Mouse (Mus musculus) heart, postnatal 36 days (tissue): ENCODE results near the gene Cnpy3. TPM values are rescaled to one million over a fixed set of nuclear protein-coding genes. Genes with fewer than 3 reads are reported as not detected.
A peak's percentile ranks its signal among the peaks of the same experiment; 100 is the strongest.

Experiments used
- DNase-seq, 2 experiments: peaks; one replicate each; pipeline ENCODE4 v3.0.0; 2021 to 2022
- intact Hi-C: fragments of 180-260 bp; cut with DNase I; formaldehyde crosslinking; loops from one replicate; pipeline ENCODE4 v1.15.1; 2025
- total RNA-seq, 2 experiments: library from RNA; stranded (reverse); gene quantifications; 2 replicates each; pipeline ENCODE4 v1.2.3; 2021

Gene Cnpy3
- total RNA-seq, 2 experiments from 2014 or later, result 18.4 to 19.2 TPM

GRCm38 (mm10) chr17:46725273-46725672 lies 26.7 kb downstream of the Cnpy3 start:
- intact Hi-C loops, result loop anchor here (2.0 kb wide), 1 partner anchor 198 kb away; no protein-coding TSS in a partner anchor

GRCm38 (mm10) chr17:46724477-46725084 lies 27.4 kb downstream of the Cnpy3 start:
- intact Hi-C loops, result loop anchor here (2.0 kb wide), 1 partner anchor 198 kb away; no protein-coding TSS in a partner anchor
- no peak for DNase-seq

More at GRCm38 (mm10) chr17:46725273-46725672, 26.7 kb downstream of the Cnpy3 start:
- DNase-seq, result no peak

GRCm38 (mm10) chr17:46721077-46721476 lies 30.9 kb downstream of the Cnpy3 start:
- intact Hi-C loops, result no loop called here
- DNase-seq, result no peak

GRCm38 (mm10) chr17:46714756-46715481 lies 37.1 kb downstream of the Cnpy3 start:
- no peak for DNase-seq
- intact Hi-C loops, result loop anchor here (2.0 to 5.0 kb wide), 3 partner anchors 64 to 163 kb away; partner anchors contain the start of gene Cul7

- no peak for DNase-seq
- intact Hi-C loops, result loop anchor here (2.0 to 5.0 kb wide), 4 partner anchors 33 to 162 kb away; partner anchors contain the start of genes Cul7 and Klhdc3
Measured at GRCm38 (mm10) chr17:46713849-46714248, 38.2 kb downstream of the Cnpy3 start.

- no peak for DNase-seq
- intact Hi-C loops, result loop anchor here (2.0 to 5.0 kb wide), 2 partner anchors 32 to 160 kb away; partner anchors contain the start of gene Klhdc3
Measured at GRCm38 (mm10) chr17:46712442-46712841, 39.6 kb downstream of the Cnpy3 start.

GRCm38 (mm10) chr17:46711612-46712271 lies 40.3 kb downstream of the Cnpy3 start:
- DNase-seq, result peak; percentile 47 to 52
- intact Hi-C loops, result loop anchor here (2.0 to 5.0 kb wide), 2 partner anchors 31 to 159 kb away; partner anchors contain the start of gene Klhdc3

- intact Hi-C loops, result loop anchor here (5.0 kb wide), 1 partner anchor 159 kb away; no protein-coding TSS in a partner anchor
Measured at GRCm38 (mm10) chr17:46710959-46711597, 40.9 kb downstream of the Cnpy3 start, which contains the start of gene Pex6. TSS of gene Pex6 (plus strand) at chr17:46711463.

GRCm38 (mm10) chr17:46706375-46707089 lies 45.5 kb downstream of the Cnpy3 start:
- no peak for DNase-seq
- intact Hi-C loops, result no loop called here

More at GRCm38 (mm10) chr17:46710959-46711597, 40.9 kb downstream of the Cnpy3 start, which contains the start of gene Pex6:
- peak; percentile 92 to 93 for DNase-seq

GRCm38 (mm10) chr17:46704887-46705835 lies 46.9 kb downstream of the Cnpy3 start, which contains the start of gene Ppp2r5d:
TSS of gene Ppp2r5d (minus strand) at chr17:46705111.
- intact Hi-C loops, result no loop called here
- peak; percentile 96 for DNase-seq

- intact Hi-C loops, result no loop called here
- no peak for DNase-seq
Measured at GRCm38 (mm10) chr17:46703971-46704886, 47.8 kb downstream of the Cnpy3 start.

- no peak for DNase-seq
- intact Hi-C loops, result no loop called here
Measured at GRCm38 (mm10) chr17:46702506-46702905, 49.5 kb downstream of the Cnpy3 start.

GRCm38 (mm10) chr17:46702100-46702499 lies 49.9 kb downstream of the Cnpy3 start:
- no peak for DNase-seq
- intact Hi-C loops, result no loop called here

GRCm38 (mm10) chr17:46701489-46701888 lies 50.5 kb downstream of the Cnpy3 start:
- intact Hi-C loops, result no loop called here
- no peak for DNase-seq

GRCm38 (mm10) chr17:46699912-46700311 lies 52.1 kb downstream of the Cnpy3 start:
- no peak for DNase-seq

GRCm38 (mm10) chr17:46699245-46699644 lies 52.8 kb downstream of the Cnpy3 start:
- intact Hi-C loops, result no loop called here
- DNase-seq, result no peak

More at GRCm38 (mm10) chr17:46699912-46700311, 52.1 kb downstream of the Cnpy3 start:
- intact Hi-C loops, result no loop called here

- intact Hi-C loops, result no loop called here
- no peak for DNase-seq
Measured at GRCm38 (mm10) chr17:46698515-46698914, 53.5 kb downstream of the Cnpy3 start.
